Mouse (Mus musculus) adrenal gland, postnatal 36 days (tissue): ENCODE data around the gene Tspan18. TPM values are rescaled to one million over a fixed set of nuclear protein-coding genes. Genes with fewer than 3 reads are reported as not detected.
A peak's percentile ranks its signal among the peaks of the same experiment; 100 is the strongest.

Source experiments
- DNase-seq, 2 experiments: peaks; one replicate each; pipeline ENCODE4 v3.0.0; 2021; ENCODE audit warnings: mixed read lengths in 1 of 2
- total RNA-seq, 2 experiments: library from RNA; stranded (reverse); gene quantifications; 2 replicates each; pipeline ENCODE4 v1.2.3; 2021

The Tspan18 gene
- total RNA-seq, 2 experiments from 2014 or later, result 49.7 to 59.4 TPM

DNA sequence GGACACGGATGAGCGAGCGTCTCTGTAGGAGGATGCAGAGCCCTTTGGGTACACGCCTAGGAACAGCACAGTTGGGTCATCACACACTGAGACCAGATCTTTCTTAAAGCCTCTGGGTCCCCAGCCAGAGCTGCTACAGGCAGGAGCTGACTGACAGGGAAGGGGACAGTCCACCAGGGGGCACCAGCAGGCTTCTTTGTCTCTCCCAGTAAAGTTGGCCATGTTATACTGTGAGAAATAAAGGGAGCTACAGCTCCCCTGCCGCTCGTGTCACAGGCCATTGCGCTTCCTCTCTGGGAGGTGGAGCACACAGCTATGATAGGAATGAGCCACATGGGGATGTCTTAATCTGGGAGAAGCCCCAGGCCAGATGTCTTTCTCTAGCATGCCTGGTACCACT lies 117.3 kb downstream of the Tspan18 start:
- DNase-seq, result peak; percentile 92 to 95

- DNase-seq, result no peak
Observed at GRCm38 (mm10) chr2:93215790-93216189, 118.5 kb downstream of the Tspan18 start.

DNA sequence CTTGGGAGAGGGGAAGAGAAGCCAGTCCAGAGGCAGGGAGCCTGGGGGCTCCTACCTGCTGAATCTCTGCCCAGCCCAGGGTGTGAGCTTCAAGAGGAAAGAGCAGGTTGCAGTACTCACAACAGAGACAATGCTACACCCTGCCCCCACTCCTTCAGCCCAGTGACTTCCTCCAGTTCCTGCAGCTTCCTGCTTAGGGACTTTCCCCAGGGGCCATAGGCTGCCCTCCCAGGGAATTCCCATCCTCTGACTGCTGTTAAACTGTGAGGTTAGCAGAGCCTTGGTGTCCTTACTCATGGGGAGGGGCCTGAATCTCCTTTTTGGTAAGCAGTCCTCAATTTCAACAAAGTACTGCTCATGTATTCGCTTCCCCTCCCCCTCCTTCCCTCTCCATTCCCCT lies 120.1 kb downstream of the Tspan18 start:
- peak in 1 of 2 experiments; percentile 63 for DNase-seq

- no peak for DNase-seq
Observed at GRCm38 (mm10) chr2:93212865-93213264, 121.4 kb downstream of the Tspan18 start.

DNA sequence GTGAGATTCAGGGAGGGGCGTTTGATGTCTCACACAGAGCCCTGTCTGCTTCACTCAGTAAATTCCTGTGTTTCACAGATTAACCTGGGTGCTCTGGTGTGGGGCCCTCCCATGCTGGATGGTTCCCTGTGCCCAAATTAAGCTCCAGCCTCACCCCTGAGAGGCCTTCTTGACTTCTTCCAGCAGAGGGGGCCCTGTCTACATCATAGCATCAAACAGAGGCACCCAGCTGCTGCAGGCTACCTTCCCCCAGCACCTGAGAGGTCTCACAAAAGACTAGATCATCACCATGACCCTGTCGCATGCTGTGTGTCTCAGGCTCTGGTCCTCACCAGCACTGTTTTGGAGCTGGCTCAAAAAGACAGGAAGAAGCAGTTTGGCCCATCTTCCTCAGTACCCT lies 121.9 kb downstream of the Tspan18 start:
- DNase-seq, result no peak

DNA sequence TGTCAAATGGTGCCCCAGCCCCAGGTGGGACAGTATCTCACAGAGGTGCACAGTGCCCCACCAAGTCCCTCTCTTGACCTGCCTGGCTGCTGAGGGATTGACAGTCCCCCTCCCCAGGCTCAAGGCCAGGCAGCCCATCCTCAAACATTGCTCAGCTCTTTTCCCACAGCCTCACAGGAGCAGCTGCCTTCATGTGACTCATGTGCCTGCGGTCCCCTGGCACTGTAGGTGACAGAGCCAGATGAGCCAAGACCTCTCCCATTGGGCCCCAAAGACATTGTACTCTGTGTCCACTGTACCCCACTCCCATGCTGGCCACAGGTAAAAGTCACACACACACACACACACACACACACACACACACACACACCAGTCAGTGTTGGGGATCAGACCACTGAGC lies 128.2 kb downstream of the Tspan18 start:
- no peak for DNase-seq

GRCm38 (mm10) chr2:93204571-93204970 lies 129.7 kb downstream of the Tspan18 start:
- DNase-seq, result no peak

- peak; percentile 86 to 90 for DNase-seq
Observed at GRCm38 (mm10) chr2:93203682-93204081, 130.6 kb downstream of the Tspan18 start.

- no peak for DNase-seq
Observed at GRCm38 (mm10) chr2:93202782-93203181, 131.5 kb downstream of the Tspan18 start.

DNA sequence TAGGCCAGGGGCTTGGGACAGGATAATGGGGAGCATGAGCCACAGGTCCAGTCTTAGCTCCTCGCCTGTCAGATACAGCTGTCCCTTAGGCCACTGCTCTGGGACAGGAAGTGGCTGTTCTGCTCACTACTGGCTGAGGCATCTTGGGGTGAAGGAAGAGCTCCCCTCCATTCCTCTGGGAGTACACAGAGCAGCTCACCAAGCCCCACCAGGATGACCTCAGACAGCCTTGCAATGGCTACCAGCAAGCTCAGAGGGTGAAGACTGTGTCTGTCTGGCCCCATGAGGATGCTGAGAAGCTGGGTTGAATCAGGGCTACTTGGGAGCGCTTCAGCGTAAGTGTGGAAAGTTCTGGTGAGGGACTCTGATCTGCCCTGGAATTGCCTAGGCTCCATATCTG lies 132.3 kb downstream of the Tspan18 start:
- DNase-seq, result no peak

DNA sequence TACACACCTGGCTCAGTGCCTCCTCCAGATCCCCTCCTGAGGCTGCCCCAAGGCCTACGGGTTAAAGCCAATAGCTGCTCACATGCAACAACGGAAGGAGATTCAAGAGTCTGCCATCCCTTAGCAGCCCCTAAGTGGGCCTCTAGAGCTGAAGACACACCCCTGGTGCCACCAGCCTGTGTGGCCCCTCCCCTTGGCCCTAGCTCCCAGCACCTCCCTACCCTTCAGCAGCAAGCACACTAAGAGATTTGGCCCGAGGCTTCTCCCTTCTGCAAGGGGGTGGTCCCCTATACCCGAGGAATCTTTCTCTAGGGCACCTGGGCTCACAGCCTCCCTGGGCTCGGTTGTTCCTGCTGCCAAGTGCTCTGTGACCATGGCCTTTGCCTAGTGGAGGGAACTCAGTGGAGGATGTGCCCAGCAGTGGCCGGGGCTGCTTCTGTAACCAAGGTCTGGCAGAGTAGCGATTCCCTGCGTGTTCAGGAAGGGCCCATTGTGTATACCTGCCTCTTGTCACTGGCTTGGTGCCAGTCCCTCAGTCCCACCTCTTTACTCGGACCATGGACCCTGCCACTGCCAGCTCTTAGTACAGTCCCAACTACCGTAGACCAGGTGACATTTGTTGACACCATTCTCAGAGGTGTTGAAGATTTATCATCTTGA lies 133.5 kb downstream of the Tspan18 start:
- DNase-seq, result peak in 1 of 2 experiments; percentile 34

DNA sequence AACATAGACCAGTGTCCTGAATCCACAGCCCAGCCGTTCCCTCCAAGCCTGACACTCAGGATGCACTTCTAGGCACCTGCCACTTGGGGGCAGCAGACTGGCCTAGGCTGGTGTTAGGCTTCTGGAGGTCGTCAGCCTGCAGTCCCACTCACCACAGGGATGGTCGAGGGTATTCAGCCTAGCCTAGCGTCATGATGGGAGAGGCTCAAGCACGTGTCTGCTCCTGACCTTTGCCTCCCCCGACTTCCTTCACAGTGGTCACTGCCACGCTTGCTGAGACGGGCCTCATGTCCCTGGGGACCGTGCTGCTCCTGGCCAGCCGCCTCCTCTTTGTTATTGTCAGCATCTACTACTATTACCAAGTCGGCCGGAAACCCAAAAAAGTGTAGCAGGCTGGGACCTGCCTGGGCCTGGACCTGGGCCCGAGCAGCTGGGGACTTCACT lies 134.8 kb downstream of the Tspan18 start:
- DNase-seq, result peak; percentile 60 to 74

- peak; percentile 94 to 95 for DNase-seq
Observed at GRCm38 (mm10) chr2:93198846-93199245, 135.5 kb downstream of the Tspan18 start.

DNA sequence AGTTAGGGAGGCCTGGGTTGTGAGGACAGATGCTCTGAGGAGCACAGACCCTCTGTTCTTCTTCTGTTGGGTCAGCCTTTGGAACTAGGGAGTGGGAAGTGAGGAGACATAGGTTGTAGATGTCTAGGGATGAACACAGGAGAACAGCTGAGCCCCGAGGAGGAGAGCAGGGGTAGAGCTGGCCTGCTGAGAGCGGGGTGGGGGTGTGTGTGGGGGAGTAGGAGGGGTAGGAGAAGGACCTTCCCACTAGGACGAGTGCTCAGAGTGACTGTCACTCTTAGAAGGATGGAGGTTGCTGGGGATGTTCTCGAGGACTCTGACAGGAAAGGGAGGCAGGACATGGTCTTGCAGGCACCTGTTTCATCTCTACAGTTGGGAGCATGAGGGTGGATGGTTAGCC lies 140.5 kb downstream of the Tspan18 start:
- no peak for DNase-seq

DNA sequence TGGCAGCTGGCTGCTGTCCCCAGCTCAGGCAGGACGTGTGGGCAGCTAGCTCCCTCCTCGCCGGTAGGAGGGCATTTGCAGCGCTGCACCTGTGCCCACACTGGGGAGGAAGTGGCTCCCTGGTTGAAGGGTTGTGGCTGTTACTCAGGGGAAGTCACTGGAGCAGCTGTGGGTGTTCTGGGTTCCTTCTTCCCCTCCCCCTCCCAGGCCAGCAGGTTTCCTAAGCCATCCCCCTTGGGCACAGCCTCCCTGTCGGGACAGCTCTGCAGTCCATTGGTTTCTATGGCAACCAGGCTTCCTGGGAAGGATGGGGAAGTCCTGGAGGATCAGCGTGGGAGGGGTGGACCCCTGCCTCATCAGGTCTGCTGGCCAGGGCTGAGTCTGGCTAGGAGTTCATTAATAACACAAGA lies 141.6 kb downstream of the Tspan18 start:
- peak in 1 of 2 experiments; percentile 47 for DNase-seq

GRCm38 (mm10) chr2:93192182-93192560 lies 142.1 kb downstream of the Tspan18 start:
- DNase-seq, result no peak

DNA sequence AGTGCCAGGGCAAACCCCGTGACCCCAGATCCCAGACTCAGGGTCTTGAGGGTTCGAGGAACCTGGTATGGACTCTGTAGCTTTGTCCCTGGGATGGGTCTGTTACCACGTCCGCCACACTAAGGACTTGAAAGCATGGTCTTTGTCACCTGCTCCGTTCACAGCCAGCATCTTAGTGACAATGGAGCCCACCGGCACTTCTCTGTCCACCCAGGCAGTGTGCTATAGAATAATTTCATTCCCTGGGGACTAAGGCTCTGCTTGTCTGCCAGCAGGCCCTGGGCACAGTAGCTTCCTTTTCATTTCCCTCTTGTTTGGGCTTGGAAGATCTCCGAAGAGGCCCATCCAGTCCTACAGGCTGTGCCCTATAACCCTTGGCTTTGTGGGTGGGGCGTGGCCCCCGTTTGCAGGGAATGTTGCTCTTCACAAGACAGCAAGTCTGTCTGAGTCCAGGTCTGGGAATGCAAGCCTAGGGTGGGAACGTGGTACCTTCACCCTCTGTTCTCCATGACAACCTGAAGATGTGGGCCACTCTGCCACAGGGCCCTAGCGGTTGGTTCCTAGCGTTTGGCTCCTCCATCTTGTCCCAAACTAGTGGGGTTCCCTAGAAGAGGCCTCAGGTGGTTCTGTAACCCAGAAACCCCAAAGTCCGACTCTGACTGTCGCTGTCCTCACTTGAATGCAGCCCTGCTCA lies 142.7 kb downstream of the Tspan18 start:
- no peak for DNase-seq

DNA sequence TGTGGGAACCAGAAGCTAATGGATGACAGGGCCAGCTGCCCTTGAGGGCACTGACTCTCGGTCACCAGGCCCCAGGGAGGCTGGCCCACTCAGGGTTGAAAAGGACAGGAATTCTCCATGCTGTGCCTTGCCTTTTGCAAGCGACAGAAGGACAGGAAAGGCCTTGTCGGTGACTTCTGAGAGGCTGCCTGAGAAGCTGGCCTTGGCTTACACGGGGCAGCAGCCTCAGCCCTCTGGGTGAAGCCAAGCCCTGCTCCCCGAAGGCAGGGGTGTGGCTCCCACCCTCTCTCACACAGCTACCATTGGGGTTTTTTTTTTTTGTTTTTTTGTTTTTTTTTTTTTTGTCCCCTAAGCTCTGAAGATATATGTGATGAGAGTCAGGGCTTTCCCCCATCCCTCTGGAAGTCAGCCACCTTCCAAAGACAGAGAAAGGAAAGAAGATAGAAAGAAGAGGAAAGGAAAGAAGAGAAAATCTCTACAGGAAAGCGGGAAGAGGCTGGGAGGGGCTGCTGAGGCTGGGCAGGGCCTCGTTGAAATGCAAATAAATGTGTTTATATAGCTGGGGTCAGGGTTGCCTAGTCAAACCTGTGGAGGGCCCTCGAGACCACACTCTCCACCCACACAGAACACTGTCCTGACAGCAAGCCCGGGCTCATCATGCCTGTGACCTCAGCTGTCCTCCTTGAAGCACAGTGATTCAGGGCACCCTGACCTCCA lies 143.4 kb downstream of the Tspan18 start:
- DNase-seq, result peak; percentile 81 to 85

DNA sequence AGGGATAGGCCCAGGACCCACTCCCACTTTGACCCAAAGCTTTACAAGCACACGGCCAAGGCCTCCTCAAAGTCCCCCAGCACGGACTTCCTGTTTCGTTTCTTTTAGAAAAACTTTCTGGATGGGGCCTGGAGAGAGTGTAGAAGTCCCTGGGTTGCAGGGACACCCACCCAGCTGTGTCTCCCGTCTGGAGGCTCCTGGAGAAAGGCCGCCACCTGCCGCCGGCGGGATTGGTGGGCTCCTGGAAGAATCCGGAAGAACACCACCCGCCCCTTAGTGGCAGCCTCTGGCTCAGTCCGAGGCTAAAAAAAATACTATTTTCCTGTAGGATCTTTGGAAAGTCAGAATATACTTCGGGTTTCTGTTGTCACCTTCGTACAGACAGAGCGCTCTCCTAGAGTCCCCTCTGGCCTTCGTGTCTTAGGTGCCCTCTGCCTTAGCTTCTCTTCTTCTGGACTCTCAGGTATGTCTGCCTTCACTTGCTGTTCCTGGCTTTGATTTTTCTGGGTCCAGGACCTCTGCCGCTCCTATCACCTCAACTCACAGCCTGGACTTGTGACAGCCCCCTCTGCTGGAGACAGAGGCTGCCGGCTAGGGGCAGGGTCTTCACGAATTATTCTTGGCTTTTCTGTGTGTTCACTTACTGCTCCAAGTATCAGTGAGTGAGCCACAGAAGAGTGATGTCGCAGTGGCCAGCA lies 145.4 kb downstream of the Tspan18 start:
- peak; percentile 69 to 77 for DNase-seq

DNA sequence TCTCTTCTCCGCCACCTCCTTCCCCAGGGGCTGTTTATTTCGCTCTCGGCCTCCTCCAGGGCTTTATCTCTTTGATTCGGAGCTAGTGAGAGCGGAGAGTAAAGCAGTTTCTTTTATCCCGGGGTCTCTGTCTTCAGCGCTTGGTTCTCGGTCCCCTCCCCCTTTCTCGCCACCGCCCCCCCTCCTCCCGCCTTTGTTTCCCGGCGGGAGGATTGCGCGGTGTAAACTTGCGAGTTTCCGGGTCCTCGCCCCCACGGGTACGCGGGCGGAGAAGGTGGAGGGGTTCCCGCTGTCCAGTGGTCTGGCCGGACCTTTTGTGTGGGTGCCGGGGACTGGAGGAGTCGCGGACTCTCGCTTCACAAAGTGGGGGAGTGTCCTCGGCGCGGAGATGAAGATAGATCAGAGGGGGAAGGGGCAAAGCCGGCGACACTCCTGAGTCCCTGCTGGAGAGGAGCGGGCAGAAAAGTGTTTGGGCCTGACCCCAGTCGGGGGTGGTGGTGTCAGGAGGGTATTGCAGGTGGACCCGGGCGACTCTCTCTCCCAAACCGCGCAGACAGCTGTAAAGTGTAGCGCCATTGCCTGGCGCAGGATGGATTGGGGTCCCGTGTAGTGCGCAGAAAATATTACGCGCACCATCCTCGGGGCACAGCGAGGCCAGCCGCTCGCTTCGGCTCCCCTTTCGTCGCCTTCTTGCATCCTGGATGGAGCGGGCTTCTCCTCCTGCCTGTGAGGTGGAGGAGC lies 146.1 kb downstream of the Tspan18 start:
- peak; percentile 45 to 46 for DNase-seq

GRCm38 (mm10) chr2:93187323-93187996 lies 146.8 kb downstream of the Tspan18 start, which contains the start of gene Trp53i11:
TSS of gene Trp53i11 (plus strand) at chr2:93187548.
- peak; percentile 97 for DNase-seq
